9 mouse cellular contexts compared by ENCODE assay signal in the genomic region with DNA sequence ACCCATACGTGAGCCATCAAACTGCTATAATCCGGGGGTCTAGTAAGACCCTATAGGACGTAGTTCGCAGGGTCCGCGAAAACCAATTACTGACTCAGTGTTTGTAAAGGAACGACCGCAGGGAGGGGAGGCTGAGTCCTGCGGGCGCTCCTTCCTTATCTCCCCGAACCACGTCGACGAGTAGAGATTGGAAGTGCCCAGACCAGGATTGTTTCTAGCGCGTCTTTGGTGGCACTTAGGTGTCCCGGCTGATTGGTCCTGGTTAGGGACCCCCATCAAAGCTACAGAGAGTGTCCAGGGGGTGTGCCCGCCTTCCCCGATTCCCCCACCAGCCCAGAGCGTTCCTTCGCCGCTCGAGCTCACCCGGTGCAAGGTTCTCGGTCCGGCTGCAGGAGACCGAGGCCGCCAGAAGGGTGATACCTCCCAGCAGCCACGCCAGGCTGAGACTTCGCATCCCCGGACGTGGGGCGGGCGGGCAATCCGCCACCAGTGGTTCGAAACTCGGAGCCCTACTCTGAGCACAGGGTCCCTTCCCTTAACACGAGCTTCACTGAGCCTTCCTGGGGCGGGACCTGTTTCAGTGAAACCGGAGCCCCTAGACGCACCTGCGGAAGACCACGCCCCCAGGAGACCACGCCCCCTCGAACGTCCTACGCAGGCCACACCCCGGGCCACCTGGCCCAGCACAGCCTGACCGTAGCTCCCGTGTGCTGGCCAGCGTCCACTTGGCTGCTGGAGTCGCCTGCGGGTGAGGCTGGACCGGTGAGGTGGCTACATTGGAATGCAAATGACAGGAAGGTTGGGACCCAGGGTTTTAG. TPM values are rescaled to one million over a fixed set of nuclear protein-coding genes. Genes with fewer than 3 reads are reported as not detected.
A peak's percentile ranks its signal among the peaks of the same experiment; 100 is the strongest.
DNase-seq lines count a peak whose midpoint lies in the region; ATAC-seq and TF ChIP-seq lines count a peak whose summit lies in the region.
"Had no signal": no experiment of that assay in that cellular context is flagged by ENCODE, and none has a peak within 500 bp of the region (broad histone marks: within the 10 kb centered on the region; RNA-seq: fewer than 3 reads in every experiment).

A gene (minus strand): TSS at position 554 of the 818 bp plus-strand sequence.

- peak within 1 kb of the TSS; percentile 50 for H3K4me3 ChIP-seq in erythroblast, embryonic 14.5 days (replicated peaks)
- H3K4me3 ChIP-seq in cortical plate, adult 2 months (ENCODE audit: insufficient read depth, low read length), result peak within 1 kb of the TSS; percentile 9; the same call in 1 of the 2 replicates
- H3K4me3 ChIP-seq in heart, embryonic 13.5 days, result peak within 1 kb of the TSS; percentile 60
- H3K4me3 ChIP-seq in kidney, embryonic 16.5 days (ENCODE audit: low read length), result peak within 1 kb of the TSS; percentile 61
- peak within 1 kb of the TSS; percentile 65 for H3K4me3 ChIP-seq in spleen, adult 2 months (ENCODE audit: extremely low read depth, insufficient read depth, insufficient read length)

- H3K36me3 ChIP-seq in erythroblast, embryonic 14.5 days (ENCODE audit: control insufficient read depth), result no peaks in the 10 kb centered on the region
- no peaks in the 10 kb centered on the region for H3K36me3 ChIP-seq in heart, embryonic 13.5 days
- no peaks in the 10 kb centered on the region for H3K36me3 ChIP-seq in kidney, embryonic 16.5 days (ENCODE audit: insufficient read depth, low read length)
- no peaks in the 10 kb centered on the region for H3K36me3 ChIP-seq in spleen, adult 2 months (ENCODE audit: control insufficient read depth, insufficient read depth, low read length)

- H3K9ac ChIP-seq in heart, embryonic 13.5 days, result peak within 1 kb of the TSS; percentile 77
- peak within 1 kb of the TSS; percentile 73 for H3K9ac ChIP-seq in kidney, embryonic 16.5 days (replicated peaks; ENCODE audit: low read length)

- no peak for TF ChIP-seq CTCF in cortical plate, adult 2 months (IDR thresholded peaks at IDR 0.05; ENCODE audit: extremely low read depth, insufficient read depth, low read length)
- TF ChIP-seq CTCF in spleen, adult 2 months (IDR thresholded peaks at IDR 0.05; ENCODE audit: extremely low read depth, insufficient read depth, insufficient read length, insufficient replicate concordance), result no peak

- peaks cover 2% of the 10 kb centered on the region; the same call in 1 of the 2 replicates for H3K9me3 ChIP-seq in erythroblast, embryonic 14.5 days (ENCODE audit: control insufficient read depth, low read length)
- H3K9me3 ChIP-seq in heart, embryonic 13.5 days, result no peaks in the 10 kb centered on the region
- H3K9me3 ChIP-seq in kidney, embryonic 16.5 days (ENCODE audit: low read length), result no peaks in the 10 kb centered on the region

- WGBS in heart, embryonic 13.5 days, result under 1% methylated on average over 54 of the region's 54 CpGs
- under 1% methylated on average over 54 of the region's 54 CpGs for WGBS in kidney, embryonic 16.5 days
- WGBS in spleen, adult 2 months, result 1% methylated on average over 54 of the region's 54 CpGs

- peak; percentile 91 for DNase-seq in lung, postnatal 25 days (ENCODE audit: low spot score)
- peak; percentile 7 to 30 for DNase-seq in spleen, adult 2 months (ENCODE audit: low read depth in 1 of 2, low spot score in 2 of 2)

- peak within 1 kb of the TSS; percentile 98 for H3K4me2 ChIP-seq in heart, embryonic 13.5 days
- H3K4me2 ChIP-seq in kidney, embryonic 16.5 days (replicated peaks; ENCODE audit: low read depth, low read length), result peak within 1 kb of the TSS; percentile 85

- H3K27me3 ChIP-seq in erythroblast, embryonic 14.5 days (ENCODE audit: control insufficient read depth), result peaks cover 63% of the 10 kb centered on the region
- peaks cover 58% of the 10 kb centered on the region for H3K27me3 ChIP-seq in heart, embryonic 13.5 days (replicated peaks)
- H3K27me3 ChIP-seq in kidney, embryonic 16.5 days (ENCODE audit: insufficient read depth, low read length), result peaks cover 22% of the 10 kb centered on the region; the same call in 1 of the 2 replicates
- peaks cover 4% of the 10 kb centered on the region for H3K27me3 ChIP-seq in spleen, adult 2 months (ENCODE audit: control insufficient read depth, insufficient read depth, low read length)

- no peak for ATAC-seq in erythroblast, adult 5-6 weeks (replicated peaks; ENCODE audit: low FRiP score, poor library complexity, severe bottlenecking)
- ATAC-seq in heart, embryonic 13.5 days (ENCODE audit: extremely low read depth, insufficient number of reproducible peaks, low FRiP score, low TSS enrichment), result peak; percentile 35; the same call in 1 of the 2 replicates
- ATAC-seq in kidney, embryonic 16.5 days (ENCODE audit: low FRiP score, low TSS enrichment), result peak; percentile 93
- no peak for ATAC-seq in erythroid progenitor cell, adult 5-6 weeks (replicated peaks; ENCODE audit: low FRiP score, poor library complexity, severe bottlenecking)

- H3K4me1 ChIP-seq in erythroblast, embryonic 14.5 days (ENCODE audit: control insufficient read depth), result peaks cover 10% of the 10 kb centered on the region
- H3K4me1 ChIP-seq in cortical plate, adult 2 months (ENCODE audit: control insufficient read depth, insufficient read depth, low read length), result no peaks in the 10 kb centered on the region; the same call in 1 of the 2 replicates
- peaks cover 18% of the 10 kb centered on the region for H3K4me1 ChIP-seq in heart, embryonic 13.5 days
- H3K4me1 ChIP-seq in kidney, embryonic 16.5 days (ENCODE audit: insufficient read depth, low read length), result peaks cover 19% of the 10 kb centered on the region
- peaks cover 8% of the 10 kb centered on the region for H3K4me1 ChIP-seq in spleen, adult 2 months (ENCODE audit: control insufficient read depth, insufficient read depth, insufficient read length)

- TF ChIP-seq POLR2A in cortical plate, adult 2 months (IDR thresholded peaks at IDR 0.05; ENCODE audit: extremely low read depth, insufficient read depth, low read length), result no peak
- TF ChIP-seq POLR2A in spleen, adult 2 months (IDR thresholded peaks at IDR 0.05; ENCODE audit: low read depth, low read length), result no peak

- H3K27ac ChIP-seq in cortical plate, adult 2 months (ENCODE audit: insufficient read depth, low read length), result no peak within 1 kb of the TSS
- no peak within 1 kb of the TSS for H3K27ac ChIP-seq in heart, embryonic 13.5 days (replicated peaks)
- peak within 1 kb of the TSS; percentile 45 for H3K27ac ChIP-seq in kidney, embryonic 16.5 days (ENCODE audit: low read length)
- H3K27ac ChIP-seq in spleen, adult 2 months (ENCODE audit: insufficient read depth, low read length), result peak within 1 kb of the TSS; percentile 64

RNA-seq across cellular contexts. Expression of the gene that starts here (rescaled TPM):
- polyA plus RNA-seq in erythroblast, embryonic 14.5 days (2012), result not detected in 2 replicates
- not detected in 2 replicates for total RNA-seq in erythroblast, adult 5-6 weeks (2015; ENCODE audit: low replicate concordance)
- 0.42 TPM in 1 of 2 replicates, not detected in the other for total RNA-seq in erythroblast, adult 5-6 weeks (2017; ENCODE audit: low replicate concordance)
- polyA plus RNA-seq in cortical plate, adult 2 months (2012; rRNA removed), result 0.42 and 0.47 TPM in 2 replicates
- 0.27 and 0.59 TPM in 2 replicates for polyA plus RNA-seq in heart, embryonic 13.5 days (2015; fragmentation: Nextera tagmentation; extraction: Ambion mirVana)
- 11.1 and 11.6 TPM in 2 replicates for polyA plus RNA-seq in kidney, embryonic 16.5 days (2015; fragmentation: Nextera tagmentation; extraction: Ambion mirVana)
- polyA plus RNA-seq in spleen, adult 2 months (2012; rRNA removed), result 6.3 and 7.7 TPM in 2 replicates
- not detected in 2 replicates for total RNA-seq in erythroid progenitor cell, adult 5-6 weeks (2015; ENCODE audit: low replicate concordance)
- total RNA-seq in erythroid progenitor cell, adult 5-6 weeks (2017; ENCODE audit: low replicate concordance), result 1.7 TPM in 1 of 2 replicates, not detected in the other
- total RNA-seq: MEL had no signal

Comparison
In these comparisons a context has a peak if more than half of its experiments do, and no peak if none do; other contexts are left out.
1. Peak in ATAC-seq, H3K4me3 ChIP-seq, H3K9ac ChIP-seq and H3K4me2 ChIP-seq in heart, embryonic 13.5 days; RNA of the gene not detected or under 1 TPM.
2. H3K4me3 ChIP-seq: peak in every context shown above with its lines; median percentile 65 in spleen, adult 2 months; 61 in kidney, embryonic 16.5 days; 60 in heart, embryonic 13.5 days; 50 in erythroblast, embryonic 14.5 days; 9 in cortical plate, adult 2 months.
3. H3K27ac ChIP-seq: peak in kidney, embryonic 16.5 days (single experiment) and spleen, adult 2 months (single experiment); none in cortical plate, adult 2 months (single experiment) and heart, embryonic 13.5 days (single experiment).